Mouse (Mus musculus) left cerebral cortex, adult 18-20 months (tissue): ENCODE results near the gene Gm20772. TPM values are rescaled to one million over a fixed set of nuclear protein-coding genes. Genes with fewer than 3 reads are reported as not detected.
"Not testable (repeated sequence)": the region's sequence is repeated elsewhere in the genome, so short reads cannot be mapped to it uniquely, and the experiment has no call there.

Experiments used
- DNase-seq, 2 experiments: peaks; one replicate each; pipeline ENCODE4 v3.0.0; 2021 to 2022; ENCODE audit warnings: low spot score in 2 of 2, mixed read lengths in 1 of 2
- long read RNA-seq, 2 experiments: library from polyadenylated mRNA; stranded (forward); transcript quantifications; one replicate each; pipeline ENCODE4 v2.0.0; 2021
- total RNA-seq, 2 experiments: library from RNA; stranded (reverse); gene quantifications; 2 replicates each; pipeline ENCODE4 v1.2.3; 2021

Gene Gm20772
- total RNA-seq = not detected
- long read RNA-seq, experiment 1 = 0 reads
- long read RNA-seq, experiment 2 = 0 reads

DNA sequence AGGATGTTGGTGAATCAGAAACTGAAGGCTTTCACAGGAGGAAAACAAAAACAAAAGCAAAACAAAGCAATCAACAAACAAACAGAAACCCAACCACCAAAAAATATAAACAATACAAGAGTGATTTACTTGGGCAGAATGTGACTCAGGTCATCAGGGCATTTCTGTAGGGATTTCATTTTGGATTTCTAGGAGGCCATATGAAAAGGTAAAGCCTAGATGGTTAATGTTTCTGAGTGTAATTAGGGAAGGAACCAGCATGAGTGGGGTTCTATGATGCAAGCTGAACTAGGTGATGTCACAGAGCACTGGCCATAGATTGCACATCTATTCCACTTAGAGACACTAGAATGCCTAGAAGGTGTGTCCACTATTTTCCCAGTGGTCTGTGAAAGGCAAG lies at the start of gene Gm20772, which contains the start of gene Gm20831:
Gene Gm20772, plus strand, starts transcription at position 301 of the 400 bp plus-strand sequence.
Gene Gm20831, plus strand, starts transcription at position 301 of the 400 bp plus-strand sequence.
- not testable (repeated sequence) for DNase-seq

DNA sequence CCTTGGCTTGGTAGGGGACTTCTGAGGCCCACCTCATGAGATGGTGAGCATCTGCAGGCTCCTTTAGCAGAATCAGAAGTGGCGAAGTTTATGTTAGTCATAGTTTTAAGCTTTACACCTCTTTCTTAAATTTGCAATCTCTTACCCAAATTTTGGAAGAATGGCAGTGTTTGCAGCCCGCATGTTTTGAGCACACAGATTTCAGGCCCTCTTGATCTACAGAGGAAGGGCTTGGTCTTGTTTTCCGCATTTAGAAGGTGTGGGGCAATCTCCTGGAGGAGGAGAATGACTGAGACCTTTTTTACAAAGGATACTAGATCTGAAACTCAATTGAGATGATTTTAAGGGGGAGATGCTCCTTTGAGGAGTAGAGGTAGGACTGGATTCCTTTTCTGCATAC lies 28.4 kb upstream of the Gm20772 start, which contains the start of gene Gm21904:
Gene Gm21904, minus strand, starts transcription at position 101 of the 400 bp plus-strand sequence.
- DNase-seq = not testable (repeated sequence)

Other genes with a start within 250 kb of the Gm20772 start
- gene Gm21904, start 28.5 kb upstream of the Gm20772 start, total RNA-seq = not detected
- gene Gm20831, start within 50 bp of the Gm20772 start, total RNA-seq = not detected
- not detected for gene Srsy, start 62.6 kb downstream of the Gm20772 start, total RNA-seq
- not detected for gene Gm21764, start 187.1 kb downstream of the Gm20772 start, total RNA-seq
- not detected for gene Ssty1, start 214.4 kb downstream of the Gm20772 start, total RNA-seq